Mouse (Mus musculus) small intestine, adult 2 months (tissue): ENCODE data around the gene Bloc1s5.

Source experiments
- CTCF ChIP-seq: fragments of 200-500 bp; IDR thresholded peaks from 2 replicates; pipeline ENCODE4 v1.5.1; 2012; ENCODE audit warnings: low read depth, mild to moderate bottlenecking, control low read depth, inconsistent platforms, low read length, moderate library complexity, mixed read lengths; ENCODE audit not compliant: insufficient replicate concordance, insufficient read length; ENCODE audit errors: extremely low read depth
- POLR2A ChIP-seq: fragments of 200-500 bp; IDR thresholded peaks from 2 replicates; pipeline ENCODE4 v1.6.1; 2012; ENCODE audit warnings: low read depth, mild to moderate bottlenecking, control low read depth, inconsistent platforms, low read length, moderate library complexity

DNA sequence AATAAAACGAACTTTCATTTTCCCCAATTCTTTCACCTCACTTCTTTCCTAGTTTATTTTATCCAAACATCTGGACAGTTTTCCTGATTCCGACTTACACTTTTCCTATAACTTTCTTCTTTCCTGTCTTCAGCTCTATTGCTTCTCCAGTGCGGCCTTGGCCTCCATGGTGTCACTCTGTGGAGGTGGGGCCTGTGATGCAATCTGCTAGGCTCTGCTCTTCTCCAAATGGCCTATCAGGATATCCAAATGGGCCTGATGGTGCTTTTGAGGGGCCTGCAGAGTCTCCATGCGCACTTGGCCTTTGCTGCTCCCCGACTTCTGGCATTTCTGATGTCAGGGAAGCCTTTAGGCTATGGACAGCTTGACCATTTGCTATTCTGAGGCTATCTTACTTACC is 11.6 kb downstream of the Bloc1s5 start:
- TF ChIP-seq POLR2A (no peak), CTCF (no peak)
